Mouse (Mus musculus) testis, adult 2 months (tissue): ENCODE measurements around the gene Safb. TPM values are rescaled to one million over a fixed set of nuclear protein-coding genes. Genes with fewer than 3 reads are reported as not detected.
A peak's percentile ranks its signal among the peaks of the same experiment; 100 is the strongest.

Source experiments
- H3K27ac ChIP-seq: fragments of 200-500 bp; 2 replicates; pipeline ENCODE4 v1.5.1; 2012; ENCODE audit warnings: low read depth, low read length; ENCODE audit not compliant: control insufficient read depth, insufficient read depth
- H3K27me3 ChIP-seq: fragments of 200-500 bp; 2 replicates; pipeline ENCODE4 v1.6.1; 2012; ENCODE audit warnings: mild to moderate bottlenecking, low read length, moderate library complexity; ENCODE audit not compliant: control insufficient read depth, insufficient read depth
- H3K36me3 ChIP-seq: fragments of 200-500 bp; 2 replicates; pipeline ENCODE4 v1.6.1; 2012; ENCODE audit warnings: mild to moderate bottlenecking, low read length; ENCODE audit not compliant: control insufficient read depth, insufficient read depth
- H3K4me1 ChIP-seq: fragments of 200-500 bp; 2 replicates; pipeline ENCODE4 v1.6.1; 2012; ENCODE audit warnings: low read length; ENCODE audit not compliant: control insufficient read depth, insufficient read depth
- H3K4me3 ChIP-seq: fragments of 200-500 bp; 2 replicates; pipeline ENCODE4 v1.5.1; 2012; ENCODE audit warnings: low read depth, mild to moderate bottlenecking, low read length, moderate library complexity, mixed read lengths; ENCODE audit not compliant: control insufficient read depth
- CTCF ChIP-seq: fragments of 200-500 bp; IDR thresholded peaks from 2 replicates; pipeline ENCODE4 v1.5.1; 2012; ENCODE audit warnings: low read depth, mild to moderate bottlenecking, inconsistent platforms, low read length, moderate library complexity; ENCODE audit not compliant: control insufficient read depth, insufficient read depth, insufficient replicate concordance
- POLR2A ChIP-seq: fragments of 200-500 bp; IDR thresholded peaks from 2 replicates; pipeline ENCODE4 v1.6.1; 2012; ENCODE audit warnings: low read depth, mild to moderate bottlenecking, inconsistent platforms, low read length, moderate library complexity; ENCODE audit not compliant: control insufficient read depth
- polyA plus RNA-seq: library from polyadenylated mRNA; depleted of rRNA; stranded (reverse); fragments of >200 nt; gene quantifications from 2 replicates; pipeline ENCODE4 v1.2.3, GENCODE M21; 2012

The Safb gene
- polyA plus RNA-seq, 1 experiment, result 116 TPM

- peaks cover 7% of the 10 kb centered on the region for H3K36me3 ChIP-seq
- peak overlapping the region; percentile 99 for H3K4me3 ChIP-seq
- peak overlapping the region; percentile 97 for H3K27ac ChIP-seq
- peaks cover 11% of the 10 kb centered on the region for H3K4me1 ChIP-seq
- no peak for TF ChIP-seq CTCF
- no peaks in the 10 kb centered on the region for H3K27me3 ChIP-seq
Measured at GRCm38 (mm10) chr17:56583611-56584256, 891 bp upstream of the Safb start.

GRCm38 (mm10) chr17:56585171-56585821 lies 671 bp downstream of the Safb start:
- H3K27ac ChIP-seq, result peak overlapping the region; percentile 99
- H3K36me3 ChIP-seq, result peaks cover 11% of the 10 kb centered on the region
- TF ChIP-seq POLR2A (no peak), CTCF (no peak)
- H3K27me3 ChIP-seq, result no peaks in the 10 kb centered on the region
- H3K4me1 ChIP-seq, result peaks cover 11% of the 10 kb centered on the region
- H3K4me3 ChIP-seq, result peak overlapping the region; percentile 99

- no peak overlapping the region for H3K4me3 ChIP-seq
- peaks cover 7% of the 10 kb centered on the region for H3K4me1 ChIP-seq
- no peak overlapping the region for H3K27ac ChIP-seq
- TF ChIP-seq POLR2A (no peak), CTCF (no peak)
- H3K36me3 ChIP-seq, result peaks cover 9% of the 10 kb centered on the region
- no peaks in the 10 kb centered on the region for H3K27me3 ChIP-seq
Measured at GRCm38 (mm10) chr17:56587773-56588172, 3.1 kb downstream of the Safb start.

GRCm38 (mm10) chr17:56588921-56589320 lies 4.3 kb downstream of the Safb start:
- Histone ChIP-seq H3K27ac (peak overlapping the region; percentile 11; the same call in 1 of the 2 replicates), H3K36me3 (peaks cover 9% of the 10 kb centered on the region)

GRCm38 (mm10) chr17:56592553-56592952 lies 7.9 kb downstream of the Safb start:
- H3K4me3 ChIP-seq, result no peak overlapping the region
- H3K4me1 ChIP-seq, result no peaks in the 10 kb centered on the region; the same call in 1 of the 2 replicates
- H3K36me3 ChIP-seq, result peaks cover 7% of the 10 kb centered on the region
- H3K27me3 ChIP-seq, result no peaks in the 10 kb centered on the region
- TF ChIP-seq POLR2A, result no peak
- no peak for TF ChIP-seq CTCF
- no peak overlapping the region for H3K27ac ChIP-seq

More at GRCm38 (mm10) chr17:56588921-56589320, 4.3 kb downstream of the Safb start:
- TF ChIP-seq CTCF (no peak), POLR2A (no peak)
- H3K27me3 ChIP-seq, result no peaks in the 10 kb centered on the region
- H3K4me1 ChIP-seq, result no peaks in the 10 kb centered on the region; the same call in 1 of the 2 replicates
- no peak overlapping the region for H3K4me3 ChIP-seq

- Histone ChIP-seq H3K36me3 (peaks cover 4% of the 10 kb centered on the region), H3K27me3 (no peaks in the 10 kb centered on the region), H3K4me3 (no peak overlapping the region), H3K4me1 (no peaks in the 10 kb centered on the region; the same call in 1 of the 2 replicates), H3K27ac (no peak overlapping the region)
- TF ChIP-seq POLR2A, result no peak
- TF ChIP-seq CTCF, result no peak
Measured at GRCm38 (mm10) chr17:56593527-56594271, 9.1 kb downstream of the Safb start.

- Histone ChIP-seq H3K36me3 (no peaks in the 10 kb centered on the region; the same call in none of the 2 replicates), H3K27me3 (no peaks in the 10 kb centered on the region), H3K4me1 (no peaks in the 10 kb centered on the region), H3K4me3 (no peak overlapping the region), H3K27ac (no peak overlapping the region)
- TF ChIP-seq POLR2A (no peak), CTCF (no peak)
Measured at GRCm38 (mm10) chr17:56603186-56604069, 18.8 kb downstream of the Safb start.
